8 mouse cellular contexts compared by ENCODE assay signal in the genomic region with DNA sequence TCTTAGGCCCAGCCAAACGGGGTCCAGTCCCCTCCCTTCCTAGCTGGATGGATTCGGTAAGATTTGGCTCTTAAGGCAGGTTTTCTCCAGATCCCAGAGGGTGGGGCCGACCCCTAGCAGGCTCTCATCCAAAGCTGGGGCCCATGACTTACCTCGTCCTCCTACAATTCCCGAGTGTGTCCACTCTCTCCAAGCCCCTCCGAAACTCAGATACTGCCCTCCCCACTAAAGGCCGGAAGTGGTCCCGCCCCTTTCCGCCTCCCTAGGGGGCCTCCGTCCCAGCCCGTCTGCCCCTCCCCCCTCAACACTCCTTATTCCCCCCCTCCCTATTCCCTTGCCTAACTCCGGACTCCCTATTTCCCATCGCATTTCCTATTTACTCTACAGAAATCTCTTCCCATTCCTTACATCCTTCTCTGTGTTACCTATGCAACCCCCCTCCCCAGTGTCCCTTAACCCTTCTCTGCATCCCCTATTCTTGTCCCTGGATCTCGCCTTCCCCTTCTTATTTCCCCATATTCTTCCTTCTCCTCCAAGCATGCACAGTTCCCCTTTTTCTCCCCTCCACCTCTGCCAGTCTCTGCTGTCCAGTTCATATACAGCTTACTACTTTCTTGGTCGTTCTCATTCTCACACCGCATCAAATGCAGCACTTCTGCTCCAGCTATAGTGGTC. TPM values are rescaled to one million over a fixed set of nuclear protein-coding genes. Genes with fewer than 3 reads are reported as not detected.
DNase-seq lines count a peak whose midpoint lies in the region; ATAC-seq lines count a peak whose summit lies in the region.

No protein-coding gene starts in this region.

- peak; percentile 56 for ATAC-seq in embryonic facial prominence, embryonic 15.5 days (ENCODE audit: insufficient number of reproducible peaks, low FRiP score, low TSS enrichment, low read depth)
- peak; percentile 67 for ATAC-seq in heart, embryonic 16.5 days (replicated peaks; ENCODE audit: extremely low read depth, insufficient read depth, low FRiP score)
- ATAC-seq in lung, embryonic 15.5 days (ENCODE audit: borderline replicate concordance, extremely low read depth, low FRiP score, low TSS enrichment): peak; percentile 78
- no peak for ATAC-seq in monocyte, adult 5-6 weeks (replicated peaks; ENCODE audit: insufficient number of reproducible peaks, low FRiP score, low TSS enrichment, poor library complexity, severe bottlenecking)

- 14% methylated on average over 15 of the region's 16 CpGs for WGBS in embryonic facial prominence, embryonic 15.5 days
- WGBS in heart, embryonic 16.5 days: 16% methylated on average over 16 of the region's 16 CpGs
- 21% methylated on average over 16 of the region's 16 CpGs for WGBS in lung, embryonic 15.5 days

- H3K9me3 ChIP-seq in embryonic facial prominence, embryonic 15.5 days (replicated peaks): no peaks in the 10 kb centered on the region
- H3K9me3 ChIP-seq in heart, embryonic 16.5 days (replicated peaks; ENCODE audit: control insufficient read depth, low read length): no peaks in the 10 kb centered on the region
- H3K9me3 ChIP-seq in lung, embryonic 15.5 days: no peaks in the 10 kb centered on the region

- H3K9ac ChIP-seq in embryonic facial prominence, embryonic 15.5 days: peak overlapping the region; percentile 35
- peak overlapping the region; percentile 76 for H3K9ac ChIP-seq in heart, embryonic 16.5 days (ENCODE audit: low read length)
- H3K9ac ChIP-seq in lung, embryonic 15.5 days: peak overlapping the region; percentile 41

- H3K4me1 ChIP-seq in embryonic facial prominence, embryonic 15.5 days: 0 out of 2 replicates have a peak, but pooled peaks cover 6% of the 10 kb centered on the region
- peaks cover 2% of the 10 kb centered on the region for H3K4me1 ChIP-seq in heart, embryonic 16.5 days (ENCODE audit: control insufficient read depth, insufficient read depth, low read length)
- H3K4me1 ChIP-seq in lung, embryonic 15.5 days: peaks cover 6% of the 10 kb centered on the region

- H3K4me3 ChIP-seq in embryonic facial prominence, embryonic 15.5 days (replicated peaks): peak overlapping the region; percentile 51
- H3K4me3 ChIP-seq in heart, embryonic 16.5 days (ENCODE audit: low read length): peak overlapping the region; percentile 72
- peak overlapping the region; percentile 46 for H3K4me3 ChIP-seq in lung, embryonic 15.5 days

- DNase-seq in urinary bladder, postnatal 25 days (ENCODE audit: low spot score): peak; percentile 19
- DNase-seq in urinary bladder, adult 2 months (ENCODE audit: low spot score): no peak
- peak; percentile 80 for DNase-seq in kidney, postnatal 10 days
- peak; percentile 19 for DNase-seq in ovary, adult 18-20 months (ENCODE audit: low spot score)

- peaks cover 2% of the 10 kb centered on the region; the same call in 1 of the 2 replicates for H3K27me3 ChIP-seq in embryonic facial prominence, embryonic 15.5 days
- H3K27me3 ChIP-seq in heart, embryonic 16.5 days (ENCODE audit: control insufficient read depth, insufficient read depth, low read length): no peaks in the 10 kb centered on the region
- H3K27me3 ChIP-seq in lung, embryonic 15.5 days: no peaks in the 10 kb centered on the region

- peaks cover 7% of the 10 kb centered on the region; the same call in 1 of the 2 replicates for H3K36me3 ChIP-seq in embryonic facial prominence, embryonic 15.5 days
- H3K36me3 ChIP-seq in heart, embryonic 16.5 days (ENCODE audit: control insufficient read depth, insufficient read depth): peaks cover 14% of the 10 kb centered on the region
- H3K36me3 ChIP-seq in lung, embryonic 15.5 days: peaks cover 19% of the 10 kb centered on the region; the same call in 1 of the 2 replicates

- H3K4me2 ChIP-seq in embryonic facial prominence, embryonic 15.5 days (replicated peaks): peak overlapping the region; percentile 46
- peak overlapping the region; percentile 52 for H3K4me2 ChIP-seq in heart, embryonic 16.5 days (ENCODE audit: low read depth, low read length)
- peak overlapping the region; percentile 56 for H3K4me2 ChIP-seq in lung, embryonic 15.5 days

- H3K27ac ChIP-seq in embryonic facial prominence, embryonic 15.5 days (replicated peaks): peak overlapping the region; percentile 89
- H3K27ac ChIP-seq in heart, embryonic 16.5 days (ENCODE audit: low read length): peak overlapping the region; percentile 87
- peak overlapping the region; percentile 85 for H3K27ac ChIP-seq in lung, embryonic 15.5 days

RNA-seq across cellular contexts. Expression of a gene that starts 0.5 kb away (rescaled TPM):
- polyA plus RNA-seq in urinary bladder, adult 2 months (2012; rRNA removed): 55.3 and 57.0 TPM in 2 replicates
- polyA plus RNA-seq in embryonic facial prominence, embryonic 15.5 days (2015; fragmentation: Nextera tagmentation; extraction: Ambion mirVana): 614 and 651 TPM in 2 replicates
- polyA plus RNA-seq in heart, embryonic 16.5 days (2015; fragmentation: Nextera tagmentation; extraction: Ambion mirVana): 507 and 525 TPM in 2 replicates
- 908 and 926 TPM in 2 replicates for polyA plus RNA-seq in lung, embryonic 15.5 days (2015; fragmentation: Nextera tagmentation; extraction: Ambion mirVana)
- 1.6 to 8.5 TPM (median 3.3 TPM) in 3 replicates for total RNA-seq in monocyte, adult 5-6 weeks (2017)
